Mouse (Mus musculus) thymus, adult 2 months (tissue): ENCODE data around the gene Gm13420. TPM values are rescaled to one million over a fixed set of nuclear protein-coding genes. Genes with fewer than 3 reads are reported as not detected.
A peak's percentile ranks its signal among the peaks of the same experiment; 100 is the strongest.

Experiments used
- DNase-seq: peaks from one replicate; pipeline ENCODE4 v3.0.0; 2021
- H3K27ac ChIP-seq: fragments of 200-500 bp; 2 replicates; pipeline ENCODE4 v1.5.1; 2012; ENCODE audit warnings: low read length, control low read depth; ENCODE audit not compliant: control insufficient read depth, insufficient read depth
- H3K27me3 ChIP-seq: fragments of 200-500 bp; 2 replicates; pipeline ENCODE4 v1.6.1; 2012; ENCODE audit warnings: mild to moderate bottlenecking, low read length, moderate library complexity, mixed read lengths; ENCODE audit not compliant: control insufficient read depth, insufficient read depth
- H3K36me3 ChIP-seq: fragments of 200-500 bp; 2 replicates; pipeline ENCODE4 v1.6.1; 2012; ENCODE audit warnings: mild to moderate bottlenecking, low read length, moderate library complexity; ENCODE audit not compliant: control insufficient read depth, insufficient read depth
- H3K4me1 ChIP-seq: fragments of 200-500 bp; replicated peaks from 2 replicates; pipeline ENCODE4 v1.6.1; 2012; ENCODE audit warnings: low read length; ENCODE audit not compliant: control insufficient read depth, insufficient read depth
- H3K4me3 ChIP-seq: fragments of 200-500 bp; 2 replicates; pipeline ENCODE4 v1.5.1; 2012; ENCODE audit warnings: mild to moderate bottlenecking, low read length, control low read depth, moderate library complexity; ENCODE audit not compliant: control insufficient read depth, insufficient read depth
- CTCF ChIP-seq: fragments of 200-500 bp; IDR thresholded peaks from 2 replicates; pipeline ENCODE4 v1.5.1; 2012; ENCODE audit warnings: mild to moderate bottlenecking, control low read depth, low read length, moderate library complexity, borderline replicate concordance; ENCODE audit not compliant: control insufficient read depth, poor library complexity, insufficient read depth; ENCODE audit errors: extremely low read depth
- POLR2A ChIP-seq: fragments of 200-500 bp; IDR thresholded peaks from 2 replicates; pipeline ENCODE4 v1.6.1; 2012; ENCODE audit warnings: mild to moderate bottlenecking, low read length, control low read depth, moderate library complexity; ENCODE audit not compliant: control insufficient read depth, poor library complexity, insufficient read depth; ENCODE audit errors: extremely low read depth
- WGBS: fragments of 180-500 bp; shearing (Covaris S2); methylation state at CpG from one replicate; pipeline ENCODE4 v1.1.7; 2018; 5-methylcytosine and 5-hydroxymethylcytosine counted together
- polyA plus RNA-seq: library from polyadenylated mRNA; depleted of rRNA; stranded (reverse); fragments of >200 nt; gene quantifications from 2 replicates; pipeline ENCODE4 v1.2.3, GENCODE M21; 2012

The Gm13420 gene
- polyA plus RNA-seq, 1 experiment = 0.15 TPM

GRCm38 (mm10) chr2:29752397-29752796, 912 bp upstream of the Gm13420 start:
- H3K36me3 ChIP-seq = no peaks in the 10 kb centered on the region
- no peak overlapping the region for H3K27ac ChIP-seq
- TF ChIP-seq POLR2A = no peak
- no peak for TF ChIP-seq CTCF
- peaks cover 7% of the 10 kb centered on the region; the same call in 1 of the 2 replicates for H3K27me3 ChIP-seq
- WGBS = 96% methylated on average over 5 of the region's 5 CpGs
- DNase-seq = no peak
- H3K4me3 ChIP-seq = no peak overlapping the region
- H3K4me1 ChIP-seq = no peaks in the 10 kb centered on the region

DNA sequence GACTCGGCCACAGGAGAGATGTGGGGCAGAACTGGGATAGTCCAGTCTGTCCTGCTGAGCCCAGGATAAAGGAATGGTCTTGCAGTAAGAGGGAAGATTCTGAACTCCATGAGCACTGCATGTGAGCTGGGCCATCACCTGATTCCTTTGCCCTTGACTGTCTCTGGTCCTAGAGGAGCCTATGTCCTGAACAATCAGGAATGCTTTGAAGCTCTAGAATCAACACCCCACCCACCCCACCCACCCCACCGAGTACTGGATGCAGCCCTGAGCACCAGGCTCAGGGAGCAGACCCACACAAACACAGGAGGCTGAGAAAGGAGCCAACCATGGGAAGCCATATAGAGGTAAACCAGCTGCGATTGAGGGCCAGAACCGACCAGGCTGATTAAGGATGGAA, 3.0 kb downstream of the Gm13420 start:
- Histone ChIP-seq H3K4me3 (no peak overlapping the region), H3K4me1 (no peaks in the 10 kb centered on the region), H3K36me3 (no peaks in the 10 kb centered on the region), H3K27ac (no peak overlapping the region), H3K27me3 (peaks cover 18% of the 10 kb centered on the region; the same call in 1 of the 2 replicates)
- TF ChIP-seq POLR2A (no peak), CTCF (no peak)
- WGBS = 91% methylated on average over 4 of the region's 4 CpGs
- no peak for DNase-seq

DNA sequence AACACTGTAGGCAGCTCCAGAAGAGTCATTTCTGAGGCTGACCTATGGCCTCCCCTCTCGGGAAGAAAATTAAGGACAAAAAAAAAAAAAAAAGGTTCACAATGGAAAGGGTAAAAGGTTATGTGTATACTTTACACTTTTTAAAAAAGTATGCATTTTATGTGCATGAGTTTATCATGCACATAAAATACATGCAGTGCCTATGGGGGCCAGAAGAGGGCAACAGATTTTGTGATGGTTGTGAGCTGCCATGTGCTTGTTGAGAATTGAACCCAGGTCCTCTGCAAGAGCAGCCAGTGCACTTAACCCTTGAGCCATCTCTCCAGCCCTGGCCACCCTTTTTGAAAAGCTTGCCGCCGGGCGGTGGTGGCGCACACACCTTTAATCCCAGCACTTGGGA, 3.6 kb downstream of the Gm13420 start:
- no peak overlapping the region for H3K4me3 ChIP-seq
- peak; percentile 36 for DNase-seq
- H3K36me3 ChIP-seq = no peaks in the 10 kb centered on the region
- H3K27ac ChIP-seq = no peak overlapping the region
- H3K4me1 ChIP-seq = no peaks in the 10 kb centered on the region
- peaks cover 18% of the 10 kb centered on the region; the same call in 1 of the 2 replicates for H3K27me3 ChIP-seq
- no peak for TF ChIP-seq POLR2A
- no peak for TF ChIP-seq CTCF
- WGBS = 79% methylated on average over 5 of the region's 5 CpGs

DNA sequence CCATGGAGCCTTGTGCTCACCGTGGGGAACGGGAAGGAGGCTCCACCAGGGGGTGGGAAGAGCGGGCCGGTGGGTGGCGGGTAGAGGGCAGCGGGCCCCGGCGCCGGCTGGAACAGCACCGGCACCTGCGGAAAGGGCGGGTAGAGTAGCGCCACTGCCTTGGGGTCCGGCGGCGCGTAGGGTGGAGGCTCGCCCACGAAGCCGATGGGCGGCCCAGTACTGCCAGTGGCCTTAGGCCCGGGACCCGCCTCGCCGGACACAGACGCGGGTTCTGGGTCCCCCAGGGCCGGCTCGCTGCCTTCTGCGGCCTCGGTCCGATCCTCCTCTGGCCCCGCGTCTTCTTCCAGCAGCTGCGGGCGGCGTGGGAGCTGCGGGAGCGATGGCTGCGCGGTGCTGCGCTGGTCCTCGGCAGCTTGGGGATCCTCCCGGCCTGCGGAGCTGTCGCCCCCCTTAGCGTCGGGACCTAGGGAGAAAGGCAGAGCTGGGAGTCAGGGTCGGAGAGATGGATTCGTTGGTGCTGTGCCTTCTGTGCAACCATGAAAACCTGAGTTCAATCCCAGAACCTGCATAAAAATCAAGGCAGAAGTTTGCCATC, 4.2 kb downstream of the Gm13420 start:
- no peak overlapping the region for H3K4me3 ChIP-seq
- H3K27me3 ChIP-seq = peaks cover 18% of the 10 kb centered on the region; the same call in 1 of the 2 replicates
- 7% methylated on average over 50 of the region's 50 CpGs for WGBS
- H3K4me1 ChIP-seq = no peaks in the 10 kb centered on the region
- H3K27ac ChIP-seq = no peak overlapping the region
- H3K36me3 ChIP-seq = no peaks in the 10 kb centered on the region
- DNase-seq = no peak
- TF ChIP-seq POLR2A (no peak), CTCF (no peak)

DNA sequence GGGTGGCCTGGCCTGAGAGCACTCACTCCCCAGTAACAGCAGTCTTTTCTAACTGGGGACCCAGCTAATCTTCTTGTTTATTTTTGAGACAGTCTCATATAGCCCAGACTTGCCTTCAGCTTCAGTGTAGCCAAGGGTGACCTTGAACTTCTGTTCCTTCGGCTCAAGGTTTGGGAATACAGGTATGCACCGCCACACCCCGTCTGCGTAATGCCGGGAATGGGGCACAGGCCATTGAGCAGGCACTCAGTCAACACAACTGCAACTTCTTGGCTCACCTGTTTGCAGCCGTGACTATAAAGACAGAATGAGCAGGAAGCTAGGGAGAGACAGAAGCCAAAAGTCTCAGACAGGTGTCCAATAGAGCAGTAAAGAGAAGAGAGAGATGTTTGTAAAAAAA, 7.2 kb downstream of the Gm13420 start:
- Histone ChIP-seq H3K27me3 (peaks cover 14% of the 10 kb centered on the region; the same call in 1 of the 2 replicates), H3K4me1 (no peaks in the 10 kb centered on the region), H3K27ac (no peak overlapping the region), H3K36me3 (no peaks in the 10 kb centered on the region), H3K4me3 (no peak overlapping the region)
- 93% methylated on average over 6 of the region's 6 CpGs for WGBS
- DNase-seq = no peak
- TF ChIP-seq CTCF = no peak
- TF ChIP-seq POLR2A = no peak

GRCm38 (mm10) chr2:29741207-29741606, 10.3 kb downstream of the Gm13420 start:
- WGBS = 88% methylated on average over 6 of the region's 6 CpGs
- Histone ChIP-seq H3K27ac (no peak overlapping the region), H3K4me1 (no peaks in the 10 kb centered on the region), H3K36me3 (peaks cover 20% of the 10 kb centered on the region), H3K4me3 (no peak overlapping the region), H3K27me3 (no peaks in the 10 kb centered on the region; the same call in 1 of the 2 replicates)
- TF ChIP-seq POLR2A (no peak), CTCF (no peak)
- DNase-seq = no peak
